Mouse (Mus musculus): ENCODE results near the gene Sec22b.

Gene Sec22b

DNA sequence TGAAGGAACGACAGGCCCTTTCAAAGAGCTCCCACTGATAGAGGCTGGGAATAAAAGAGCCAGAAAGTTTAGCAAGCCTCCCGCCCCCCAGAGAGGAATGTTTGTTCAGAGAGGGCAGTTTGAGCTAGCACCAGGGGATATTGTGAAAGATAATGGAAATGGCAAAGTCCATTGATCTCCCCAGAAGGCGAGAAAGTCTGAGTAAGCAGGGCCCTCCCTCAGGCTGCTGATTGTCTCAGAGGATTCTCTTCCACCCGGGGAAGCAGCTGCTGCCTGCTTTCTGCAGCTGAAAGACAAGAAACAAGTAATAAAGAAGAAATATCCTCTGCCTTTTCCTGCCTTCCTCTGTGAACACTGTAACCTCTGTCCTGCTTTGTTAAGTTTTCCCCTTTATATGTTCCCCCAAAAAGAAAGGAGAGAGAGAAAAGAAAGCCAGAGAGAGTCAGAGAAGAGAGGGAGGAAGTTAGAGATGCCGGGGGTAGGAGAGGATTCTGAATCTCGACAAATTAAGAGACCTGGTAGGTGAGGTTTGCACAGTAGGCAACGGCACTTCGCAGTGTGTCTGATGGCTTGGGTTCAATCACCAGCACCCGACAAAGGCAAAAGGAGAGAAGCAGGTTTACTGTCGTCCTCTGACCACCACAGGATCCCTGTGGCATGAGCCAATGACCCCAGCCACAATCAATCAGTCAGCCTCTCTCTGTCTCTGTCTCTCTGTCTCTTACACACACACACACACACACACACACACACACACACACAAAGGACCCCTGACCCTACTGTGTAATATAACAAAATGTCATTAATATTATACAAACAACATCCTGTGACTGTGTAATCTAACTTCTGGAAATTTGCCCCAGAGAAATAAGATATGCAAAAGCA is 38.9 kb downstream of the Sec22b start:
- in situ Hi-C loops (cut with MboI, MseI) = loop anchor here (5.0 kb wide), 1 partner anchor 72 kb away; the partner anchor contains the start of gene Notch2

DNA sequence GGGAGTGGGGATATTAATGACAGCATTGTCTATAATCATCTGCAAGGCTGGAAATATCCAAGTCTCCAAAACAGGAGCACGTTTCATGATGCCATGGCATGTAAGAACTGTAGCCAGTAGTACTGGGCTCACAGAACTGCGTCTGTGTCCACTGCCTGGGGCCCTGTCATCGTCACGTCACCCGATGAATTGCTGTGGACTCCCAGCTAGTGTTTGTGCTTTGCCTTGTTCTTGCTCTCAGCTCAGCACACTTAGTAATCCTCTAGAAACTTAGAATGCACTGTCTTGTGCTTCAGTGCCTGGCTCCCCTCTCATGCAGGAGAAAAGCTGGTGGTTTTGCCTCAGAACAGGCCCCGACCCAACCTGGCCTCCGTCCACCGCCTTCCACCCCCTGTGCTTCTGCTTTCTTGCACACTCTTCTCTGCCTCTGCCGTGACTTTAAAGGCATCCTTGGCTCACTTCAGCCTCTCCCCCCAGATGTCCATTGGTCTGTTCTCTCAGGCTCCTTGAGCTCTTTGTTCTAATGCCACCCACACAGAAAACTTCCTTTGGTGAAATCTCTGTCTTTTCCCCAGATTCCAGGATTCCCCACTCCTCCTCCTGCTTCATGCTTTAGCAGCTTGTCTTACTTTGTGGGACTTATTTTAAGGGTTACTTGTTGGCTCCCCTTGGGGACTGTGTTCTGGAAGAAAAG is 39.7 kb downstream of the Sec22b start:
- in situ Hi-C loops (cut with MboI, MseI) = no loop called here

- in situ Hi-C loops (cut with MboI, MseI) = no loop called here
Measured at GRCm38 (mm10) chr3:97941440-97942259, 40.7 kb downstream of the Sec22b start.

DNA sequence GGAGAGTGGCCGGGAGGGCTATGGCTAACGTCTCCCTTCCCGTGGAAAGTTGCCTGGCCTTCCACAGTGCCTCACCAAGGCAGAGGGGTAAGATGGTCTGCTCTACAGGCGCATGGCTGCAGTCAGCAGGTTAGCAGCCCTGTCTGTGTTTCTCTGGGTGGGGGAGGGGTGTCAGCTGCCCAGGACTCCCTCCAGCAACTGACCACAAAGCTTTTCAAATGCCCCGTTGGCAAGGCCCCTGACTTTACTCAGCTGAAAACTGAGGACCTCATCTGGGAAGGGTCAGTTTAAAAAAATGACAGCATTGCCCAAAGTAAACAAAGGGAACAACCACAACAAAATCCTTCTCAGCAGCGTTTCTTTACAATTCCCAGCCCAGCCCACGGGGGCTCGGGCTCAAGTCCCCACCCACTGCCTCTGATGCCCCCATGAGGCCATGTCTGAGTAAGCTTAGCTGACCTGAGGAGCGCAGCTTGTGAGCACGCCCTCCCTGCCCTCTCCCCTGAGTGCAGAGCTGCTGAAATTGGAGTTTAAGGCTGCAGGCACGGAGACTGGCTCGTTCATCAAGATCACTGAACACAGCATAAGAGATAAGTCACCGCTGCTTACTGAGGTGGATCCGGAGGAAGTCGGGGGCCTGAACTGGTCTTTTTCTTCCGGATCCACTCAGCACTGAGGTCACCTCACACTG is 41.4 kb downstream of the Sec22b start:
- in situ Hi-C loops (cut with MboI, MseI) = no loop called here

DNA sequence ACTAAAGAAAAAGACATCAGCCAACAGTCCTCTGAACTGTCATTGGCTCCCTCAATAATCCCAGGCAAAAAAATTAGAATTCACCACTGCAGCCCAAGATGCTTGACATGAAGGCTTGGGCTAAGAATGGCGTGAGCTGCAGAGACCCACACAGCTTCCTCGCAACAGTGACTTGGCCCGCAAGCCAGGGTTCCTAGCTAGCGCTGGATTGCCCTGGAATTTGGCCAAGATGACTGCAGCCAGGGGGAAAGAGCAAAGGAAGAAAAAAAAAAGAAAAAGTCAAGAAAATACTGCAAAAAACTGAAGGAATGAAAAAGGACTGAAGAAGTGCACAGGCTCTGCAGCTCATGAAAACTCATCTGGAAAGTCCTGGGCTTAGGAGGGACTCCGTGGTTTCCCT is 43.5 kb downstream of the Sec22b start:
- in situ Hi-C loops (cut with MboI, MseI) = no loop called here

DNA sequence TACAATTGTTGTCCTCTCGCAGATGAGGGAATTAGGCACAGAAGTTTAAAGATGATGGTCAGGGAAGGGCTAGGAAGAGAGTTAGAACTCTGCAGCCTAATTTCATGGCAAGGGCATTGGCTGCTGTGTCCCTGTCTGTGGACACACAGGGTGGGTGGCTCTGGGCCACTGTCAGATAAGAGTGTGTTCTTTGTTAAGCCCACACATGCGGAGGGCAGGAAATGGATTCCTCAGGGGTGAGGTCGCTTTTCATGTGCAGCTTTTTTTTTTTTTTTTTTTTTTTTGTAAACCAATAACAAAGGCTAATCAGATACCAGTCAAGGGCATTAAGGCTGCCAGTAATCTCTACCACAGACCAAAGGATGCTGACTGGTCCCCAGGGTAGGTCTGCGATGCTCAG is 45.4 kb downstream of the Sec22b start:
- in situ Hi-C loops (cut with MboI, MseI) = no loop called here

GRCm38 (mm10) chr3:97948518-97948917 is 47.5 kb downstream of the Sec22b start:
- in situ Hi-C loops (cut with MboI, MseI) = no loop called here

DNA sequence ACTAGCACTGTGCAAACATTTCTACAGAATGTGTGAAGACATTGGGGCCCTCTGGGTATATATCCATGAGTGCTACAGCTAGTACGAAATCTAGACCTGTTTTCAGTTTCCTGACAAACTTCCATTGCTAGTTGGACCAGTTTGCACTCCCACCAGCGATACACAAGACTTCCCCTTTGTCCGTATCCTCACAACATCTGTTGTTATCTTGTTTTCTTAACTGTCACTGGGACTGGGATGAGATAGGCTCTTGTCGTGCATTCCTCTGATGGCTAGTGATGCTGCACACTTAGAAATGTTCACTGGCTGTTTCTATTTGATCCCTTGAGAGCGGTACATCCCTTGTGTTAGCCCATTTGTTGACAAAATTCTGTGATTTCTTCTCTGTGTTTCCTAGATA is 49.0 kb downstream of the Sec22b start:
- in situ Hi-C loops (cut with MboI, MseI) = loop anchor here (10.0 kb wide), 1 partner anchor 475 kb away; no protein-coding TSS in a partner anchor

GRCm38 (mm10) chr3:97951134-97951533 is 50.1 kb downstream of the Sec22b start:
- in situ Hi-C loops (cut with MboI, MseI) = loop anchor here (10.0 kb wide), 1 partner anchor 474 kb away; no protein-coding TSS in a partner anchor

DNA sequence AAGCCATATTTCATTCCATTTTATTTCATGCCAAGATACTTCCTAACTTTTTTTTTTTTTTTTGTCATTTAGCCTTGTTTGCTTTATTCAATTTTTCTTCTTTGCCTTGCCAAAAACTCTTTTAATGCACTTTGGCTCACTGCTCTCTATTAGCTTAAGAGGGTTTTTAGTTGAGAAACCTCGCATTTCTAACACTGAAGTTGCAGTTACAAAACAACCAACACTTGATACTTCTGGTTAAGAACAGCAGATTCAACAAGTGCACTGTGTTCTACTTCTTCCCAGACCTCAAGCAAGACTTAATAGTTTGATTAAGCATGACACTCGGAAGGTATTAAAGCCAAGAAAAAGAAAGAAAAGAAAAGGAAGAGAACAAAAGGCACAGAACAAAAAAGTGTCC is 52.2 kb downstream of the Sec22b start:
- in situ Hi-C loops (cut with MboI, MseI) = loop anchor here (10.0 kb wide), 1 partner anchor 472 kb away; no protein-coding TSS in a partner anchor

GRCm38 (mm10) chr3:97956322-97956721 is 55.3 kb downstream of the Sec22b start:
- in situ Hi-C loops (cut with MboI, MseI) = loop anchor here (10.0 kb wide), 1 partner anchor 468 kb away; no protein-coding TSS in a partner anchor

GRCm38 (mm10) chr3:97956926-97957325 is 55.9 kb downstream of the Sec22b start:
- in situ Hi-C loops (cut with MboI, MseI) = loop anchor here (10.0 kb wide), 1 partner anchor 468 kb away; no protein-coding TSS in a partner anchor

DNA sequence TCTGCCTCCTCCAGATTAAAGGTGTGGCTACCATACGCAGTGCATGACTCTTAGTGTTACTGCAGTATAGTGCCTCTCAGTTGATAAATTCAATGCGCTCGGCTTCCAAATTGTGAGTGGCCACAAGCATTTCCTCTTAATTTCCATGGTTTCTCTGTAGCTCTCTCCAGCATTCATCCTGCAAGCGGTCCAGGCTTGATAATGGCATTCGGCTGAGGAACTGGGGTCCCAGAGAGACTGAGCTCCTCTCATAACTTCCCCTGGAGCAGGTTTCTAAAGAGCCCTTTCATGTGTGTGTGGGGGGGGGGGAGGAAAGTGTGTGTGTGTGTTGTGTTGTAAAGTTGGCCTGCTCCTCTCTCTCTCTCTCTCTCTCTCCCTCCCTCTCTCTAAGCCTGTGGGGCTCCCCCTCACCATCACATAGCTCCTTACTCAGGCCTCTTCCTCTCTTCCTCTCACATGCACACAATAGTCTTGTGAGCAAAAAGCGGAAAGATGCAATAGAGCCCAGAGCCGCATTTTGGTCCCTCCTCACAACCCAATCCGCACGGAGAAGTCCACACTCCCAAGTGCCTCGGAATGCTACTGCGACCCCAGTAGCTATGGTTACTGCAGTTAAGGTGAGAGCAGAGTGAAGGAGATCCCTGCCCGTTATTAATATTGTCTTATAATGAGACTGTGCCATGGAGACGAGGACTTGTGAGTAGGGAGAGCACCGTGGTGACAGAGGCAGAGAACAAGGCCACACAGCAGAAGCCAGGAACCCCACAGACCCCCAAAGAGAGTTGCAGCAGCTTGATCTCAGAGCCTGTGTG is 60.0 kb downstream of the Sec22b start:
- in situ Hi-C loops (cut with MboI, MseI) = no loop called here

GRCm38 (mm10) chr3:97961962-97962361 is 61.0 kb downstream of the Sec22b start:
- in situ Hi-C loops (cut with MboI, MseI) = no loop called here

DNA sequence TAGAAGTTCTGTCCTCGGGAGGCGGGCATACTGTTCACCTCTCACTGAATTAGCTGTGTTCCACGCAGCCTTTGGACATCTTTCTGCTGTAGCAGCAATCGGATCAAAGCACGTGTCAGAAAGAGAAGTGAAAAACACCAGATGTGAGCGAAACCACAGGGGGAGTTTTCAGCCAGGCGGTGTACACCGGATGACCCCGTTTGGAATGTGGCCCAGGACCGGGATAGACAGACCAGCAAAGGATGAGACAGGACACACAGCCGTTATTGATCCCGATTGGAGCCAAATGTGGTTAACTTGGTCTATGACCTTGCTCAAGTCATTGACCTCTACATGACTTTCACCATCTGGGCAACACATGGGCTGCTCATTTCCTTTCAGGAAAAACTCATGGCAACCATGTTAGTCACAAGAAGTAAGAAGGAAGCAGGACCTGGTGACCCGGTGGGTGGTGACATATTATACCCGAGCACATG is 63.9 kb downstream of the Sec22b start:
- in situ Hi-C loops (cut with MboI, MseI) = loop anchor here (5.0 kb wide), 1 partner anchor 33 kb away; no protein-coding TSS in a partner anchor

GRCm38 (mm10) chr3:97967627-97968026 is 66.6 kb downstream of the Sec22b start:
- in situ Hi-C loops (cut with MboI, MseI) = loop anchor here (5.0 kb wide), 1 partner anchor 35 kb away; no protein-coding TSS in a partner anchor

- in situ Hi-C loops (cut with MboI, MseI) = loop anchor here (5.0 kb wide), 1 partner anchor 36 kb away; no protein-coding TSS in a partner anchor
Measured at GRCm38 (mm10) chr3:97968191-97968590, 67.2 kb downstream of the Sec22b start.

DNA sequence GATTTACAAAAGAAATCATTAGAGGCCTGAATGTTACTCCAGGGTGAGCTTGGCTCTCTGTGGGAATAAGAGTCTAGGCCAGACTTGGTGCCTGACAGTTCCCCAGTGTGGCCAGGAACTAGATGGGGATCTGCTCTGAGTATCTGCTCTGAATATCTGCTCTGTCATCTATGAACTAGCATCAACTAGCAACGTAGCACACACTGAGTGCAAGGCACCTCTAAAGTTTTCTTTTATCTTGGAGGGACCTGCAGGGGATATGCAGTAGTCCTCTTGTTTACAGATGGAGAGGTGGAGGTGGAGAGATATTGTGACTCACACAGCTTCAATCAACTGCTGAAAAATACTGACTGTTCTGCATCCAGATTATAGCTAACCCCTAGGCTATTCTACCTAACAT is 68.0 kb downstream of the Sec22b start:
- in situ Hi-C loops (cut with MboI, MseI) = loop anchor here (5.0 kb wide), 1 partner anchor 37 kb away; no protein-coding TSS in a partner anchor

DNA sequence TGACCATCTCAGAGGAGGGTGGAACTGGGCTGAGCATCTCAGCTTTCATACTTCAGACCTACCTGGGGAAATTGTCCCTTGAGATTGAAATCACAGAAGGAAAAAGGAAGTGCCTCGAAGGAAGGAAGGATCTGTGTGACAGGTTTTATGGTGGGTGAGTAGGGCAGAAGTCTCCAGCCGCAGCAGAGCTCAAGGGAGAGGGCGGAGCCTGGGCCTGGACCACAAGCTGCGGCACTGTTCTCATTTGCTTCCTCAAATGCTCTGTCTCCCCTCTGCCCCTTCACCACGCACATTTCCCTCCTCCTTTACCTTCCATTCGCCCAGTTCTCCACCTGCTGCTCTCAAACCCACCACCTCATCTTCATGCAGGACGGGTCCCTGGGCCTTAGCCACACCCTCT is 70.1 kb downstream of the Sec22b start:
- in situ Hi-C loops (cut with MboI, MseI) = no loop called here

DNA sequence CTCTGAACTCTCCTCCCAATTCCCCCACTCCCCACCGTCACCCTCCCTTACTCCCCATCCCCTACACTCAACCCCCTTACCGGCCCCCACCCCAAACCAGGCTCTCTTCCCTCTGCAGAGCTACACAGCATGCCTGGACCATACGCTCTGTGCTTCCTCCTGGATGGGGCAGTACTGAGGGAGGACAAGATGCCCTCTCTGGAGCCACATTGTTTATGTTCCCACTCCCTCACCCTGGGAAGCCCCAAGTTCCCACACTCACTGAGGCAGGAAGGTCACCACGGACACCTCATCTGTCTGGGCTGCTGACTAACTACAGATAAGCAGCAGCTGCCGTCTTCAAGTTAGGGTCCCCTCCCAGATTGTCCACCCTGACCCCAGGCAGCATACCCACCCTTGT is 71.2 kb downstream of the Sec22b start:
- in situ Hi-C loops (cut with MboI, MseI) = no loop called here
